8 mouse cellular contexts compared by ENCODE assay signal in the genomic region with DNA sequence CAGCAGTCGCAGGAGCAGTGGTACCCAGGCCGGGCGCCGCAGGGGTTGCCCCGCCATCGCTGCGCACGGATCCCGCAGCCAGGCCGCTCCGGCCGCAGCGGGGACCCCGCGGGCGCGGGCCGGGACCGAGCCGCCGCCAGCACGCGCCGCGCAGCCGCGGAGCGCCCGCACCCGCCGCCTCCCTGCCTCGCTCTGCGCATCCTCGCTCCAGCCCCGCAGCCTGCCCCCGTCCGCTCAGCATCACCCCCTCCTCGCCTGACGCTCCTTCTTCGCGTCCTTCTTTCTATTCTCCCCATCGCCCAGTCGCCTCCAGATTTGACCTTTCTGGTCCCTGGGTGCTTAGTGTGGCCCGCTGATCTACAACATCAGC. TPM values are rescaled to one million over a fixed set of nuclear protein-coding genes. Genes with fewer than 3 reads are reported as not detected.
DNase-seq lines count a peak whose midpoint lies in the region; ATAC-seq lines count a peak whose summit lies in the region.

A gene (minus strand): TSS at position 177 of the 370 bp plus-strand sequence.

- no peaks in the 10 kb centered on the region for H3K27me3 ChIP-seq in hindbrain, embryonic 16.5 days (replicated peaks; ENCODE audit: control insufficient read depth, insufficient read depth, low read length)
- H3K27me3 ChIP-seq in limb, embryonic 15.5 days: peaks cover 32% of the 10 kb centered on the region

- no peaks in the 10 kb centered on the region for H3K9me3 ChIP-seq in hindbrain, embryonic 16.5 days (ENCODE audit: control insufficient read depth, low read length)
- H3K9me3 ChIP-seq in limb, embryonic 15.5 days: no peaks in the 10 kb centered on the region

- peaks cover 3% of the 10 kb centered on the region; the same call in 1 of the 2 replicates for H3K36me3 ChIP-seq in hindbrain, embryonic 16.5 days (ENCODE audit: control insufficient read depth, insufficient read depth, low read length)
- no peaks in the 10 kb centered on the region for H3K36me3 ChIP-seq in limb, embryonic 15.5 days

- H3K4me2 ChIP-seq in hindbrain, embryonic 16.5 days (ENCODE audit: low read length): peak within 1 kb of the TSS; percentile 84
- peak within 1 kb of the TSS; percentile 97 for H3K4me2 ChIP-seq in limb, embryonic 15.5 days

- H3K9ac ChIP-seq in hindbrain, embryonic 16.5 days (ENCODE audit: low read depth, low read length): peak within 1 kb of the TSS; percentile 91
- peak within 1 kb of the TSS; percentile 48 for H3K9ac ChIP-seq in limb, embryonic 15.5 days

- peaks cover 11% of the 10 kb centered on the region for H3K4me1 ChIP-seq in hindbrain, embryonic 16.5 days (ENCODE audit: control insufficient read depth, insufficient read depth, low read depth, low read length)
- H3K4me1 ChIP-seq in limb, embryonic 15.5 days: peaks cover 9% of the 10 kb centered on the region

- ATAC-seq in hindbrain, embryonic 16.5 days: peak; percentile 93
- no peak for ATAC-seq in limb, embryonic 15.5 days (ENCODE audit: insufficient number of reproducible peaks, low FRiP score, low TSS enrichment, low read depth)

- DNase-seq in adrenal gland, adult 2 months: peak; percentile 15
- DNase-seq in adrenal gland, adult 8-10 months: no peak
- DNase-seq in thymus, postnatal 4 days: peak; percentile 36
- no peak for DNase-seq in thymus, postnatal 14 days
- DNase-seq in right cerebral cortex, postnatal 36 days (ENCODE audit: low spot score in 2 of 2): peak; percentile 48 to 51
- DNase-seq in thymus, adult 18-20 months: no peak

- WGBS in hindbrain, embryonic 16.5 days: under 1% methylated on average over 23 of the region's 44 CpGs
- WGBS in limb, embryonic 15.5 days: under 1% methylated on average over 40 of the region's 44 CpGs

- peak within 1 kb of the TSS; percentile 77 for H3K4me3 ChIP-seq in hindbrain, embryonic 16.5 days (ENCODE audit: low read length)
- H3K4me3 ChIP-seq in limb, embryonic 15.5 days: peak within 1 kb of the TSS; percentile 63

- peak within 1 kb of the TSS; percentile 89 for H3K27ac ChIP-seq in hindbrain, embryonic 16.5 days (ENCODE audit: low read depth, low read length)
- H3K27ac ChIP-seq in limb, embryonic 15.5 days: no peak within 1 kb of the TSS

RNA-seq across cellular contexts. Expression of the gene that starts here (rescaled TPM):
- under 1 TPM; 0.55 to 0.63 TPM for total RNA-seq in adrenal gland, adult 2 months (2021)
- polyA plus RNA-seq in adrenal gland, adult 2 months (2012; rRNA removed): 0.04 and 0.10 TPM in 2 replicates
- total RNA-seq in adrenal gland, adult 8-10 months (2022): 1 to 10 TPM; 1.0 to 1.6 (median 1.2) TPM
- polyA plus RNA-seq in hindbrain, embryonic 16.5 days (2015; fragmentation: Nextera tagmentation; extraction: Ambion mirVana): 20.7 and 24.0 TPM in 2 replicates
- 1.8 and 2.5 TPM in 2 replicates for polyA plus RNA-seq in limb, embryonic 15.5 days (2015; fragmentation: Nextera tagmentation; extraction: Ambion mirVana)

Comparison
In these comparisons a context has a peak if more than half of its experiments do, and no peak if none do; other contexts are left out.
1. DNase-seq: peak in thymus, postnatal 4 days (single experiment) and right cerebral cortex, postnatal 36 days (2 of 2); none in adrenal gland, adult 8-10 months (single experiment), thymus, postnatal 14 days (single experiment) and thymus, adult 18-20 months (0 of 2).
2. Peak in DNase-seq in adrenal gland, adult 2 months; RNA of the gene not detected or under 1 TPM.